Mouse (Mus musculus) stomach, embryonic 14.5 days (tissue): Measurements from ENCODE around the gene Gm11437. TPM values are rescaled to one million over a fixed set of nuclear protein-coding genes. Genes with fewer than 3 reads are reported as not detected.

ENCODE experiments used
- ATAC-seq: fragments of 200-750 bp; cut with Nextera tagmentation; 2 replicates; pipeline ENCODE4 v1.8.0; 2017; ENCODE audit warnings: low read depth, moderate TSS enrichment; ENCODE audit not compliant: insufficient number of reproducible peaks, insufficient read depth, low FRiP score
- H3K27ac ChIP-seq: fragments of 300-500 bp; sonication (generic); 2 replicates; pipeline ENCODE4 v1.5.1; 2014; ENCODE audit warnings: mild to moderate bottlenecking, low read length, moderate library complexity, mixed read lengths
- H3K27me3 ChIP-seq: fragments of 300-500 bp; sonication (generic); 2 replicates; pipeline ENCODE4 v1.6.1; 2014; ENCODE audit warnings: low read length, control low read depth, mixed read lengths; ENCODE audit not compliant: control insufficient read depth, insufficient read depth
- H3K36me3 ChIP-seq: fragments of 300-500 bp; sonication (generic); 2 replicates; pipeline ENCODE4 v1.6.1; 2014; ENCODE audit warnings: mild to moderate bottlenecking, control low read depth, low read length, moderate library complexity, mixed read lengths; ENCODE audit not compliant: control insufficient read depth, insufficient read depth
- H3K4me1 ChIP-seq: fragments of 300-500 bp; sonication (generic); 2 replicates; pipeline ENCODE4 v1.6.1; 2014; ENCODE audit warnings: low read length, control low read depth, mixed read lengths; ENCODE audit not compliant: control insufficient read depth, insufficient read depth
- H3K4me2 ChIP-seq: fragments of 300-500 bp; sonication (generic); replicated peaks from 2 replicates; pipeline ENCODE4 v1.6.1; 2014; ENCODE audit warnings: low read depth, low read length, control low read depth
- H3K4me3 ChIP-seq: fragments of 300-500 bp; sonication (generic); 2 replicates; pipeline ENCODE4 v1.5.1; 2014; ENCODE audit warnings: low read depth, low read length, control low read depth
- H3K9ac ChIP-seq: fragments of 300-500 bp; sonication (generic); replicated peaks from 2 replicates; pipeline ENCODE4 v1.6.1; 2014; ENCODE audit warnings: low read depth, mild to moderate bottlenecking, control low read depth, low read length, moderate library complexity, mixed read lengths
- H3K9me3 ChIP-seq: fragments of 300-500 bp; sonication (generic); 2 replicates; pipeline ENCODE4 v1.6.1; 2016; ENCODE audit warnings: low read depth, low read length, control low read depth; ENCODE audit not compliant: control insufficient read depth
- WGBS: fragments of 180-500 bp; shearing (Covaris S2); extraction: QIAGEN DNeasy Blood & Tissue Kit; methylation state at CpG from one replicate; pipeline ENCODE4 v1.1.7; 2014; 5-methylcytosine and 5-hydroxymethylcytosine counted together
- polyA plus RNA-seq: library from polyadenylated mRNA; unstranded; fragments of >200 nt; fragmentation: Nextera tagmentation; extraction: Ambion mirVana; gene quantifications from 2 replicates; pipeline ENCODE4 v1.2.1, GENCODE M21; 2014

The Gm11437 gene
- not detected in 2 replicates for polyA plus RNA-seq

- WGBS, result 82% methylated on average over 5 of the region's 5 CpGs
- no peak for ATAC-seq
- H3K4me2 ChIP-seq, result no peak within 1 kb of the TSS
- no peak within 1 kb of the TSS for H3K9ac ChIP-seq
- no peaks in the 10 kb centered on the region for H3K27me3 ChIP-seq
- H3K36me3 ChIP-seq, result no peaks in the 10 kb centered on the region
- H3K4me3 ChIP-seq, result no peak within 1 kb of the TSS
- H3K27ac ChIP-seq, result no peak within 1 kb of the TSS
- no peaks in the 10 kb centered on the region for H3K4me1 ChIP-seq
- H3K9me3 ChIP-seq, result no peaks in the 10 kb centered on the region
These were observed at the start of gene Gm11437 for GRCm38 (mm10) chr11:84167046-84167526. Gene Gm11437 (minus strand): TSS chr11:84167476.

GRCm38 (mm10) chr11:84210876-84211275, 43.6 kb upstream of the Gm11437 start:
- Histone ChIP-seq H3K27ac (no peak overlapping the region), H3K36me3 (no peaks in the 10 kb centered on the region; the same call in none of the 2 replicates), H3K9ac (no peak overlapping the region), H3K4me1 (no peaks in the 10 kb centered on the region), H3K9me3 (no peaks in the 10 kb centered on the region), H3K27me3 (no peaks in the 10 kb centered on the region), H3K4me2 (no peak overlapping the region), H3K4me3 (no peak overlapping the region)
- 98% methylated on average over 6 of the region's 6 CpGs for WGBS
- no peak for ATAC-seq

GRCm38 (mm10) chr11:84205776-84206175, 38.5 kb upstream of the Gm11437 start:
- WGBS, result 63% methylated on average over 4 of the region's 4 CpGs
- H3K36me3 ChIP-seq, result no peaks in the 10 kb centered on the region; the same call in none of the 2 replicates

GRCm38 (mm10) chr11:84197607-84198402, 30.5 kb upstream of the Gm11437 start:
- 91% methylated on average over 3 of the region's 3 CpGs for WGBS
- ATAC-seq, result no peak
- no peak overlapping the region for H3K9ac ChIP-seq

More at GRCm38 (mm10) chr11:84205776-84206175, 38.5 kb upstream of the Gm11437 start:
- Histone ChIP-seq H3K9me3 (no peaks in the 10 kb centered on the region), H3K4me1 (no peaks in the 10 kb centered on the region), H3K4me2 (no peak overlapping the region), H3K27ac (no peak overlapping the region), H3K4me3 (no peak overlapping the region), H3K9ac (no peak overlapping the region), H3K27me3 (no peaks in the 10 kb centered on the region)
- ATAC-seq, result no peak

GRCm38 (mm10) chr11:84194751-84195150, 27.5 kb upstream of the Gm11437 start:
- Histone ChIP-seq H3K4me2 (no peak overlapping the region), H3K27me3 (no peaks in the 10 kb centered on the region), H3K4me3 (no peak overlapping the region), H3K9ac (no peak overlapping the region), H3K9me3 (no peaks in the 10 kb centered on the region), H3K27ac (no peak overlapping the region), H3K4me1 (no peaks in the 10 kb centered on the region), H3K36me3 (no peaks in the 10 kb centered on the region)
- ATAC-seq, result no peak
- 91% methylated on average over 3 of the region's 3 CpGs for WGBS

More at GRCm38 (mm10) chr11:84197607-84198402, 30.5 kb upstream of the Gm11437 start:
- no peaks in the 10 kb centered on the region for H3K27me3 ChIP-seq
- H3K36me3 ChIP-seq, result no peaks in the 10 kb centered on the region
- H3K9me3 ChIP-seq, result no peaks in the 10 kb centered on the region
- H3K4me1 ChIP-seq, result no peaks in the 10 kb centered on the region
- H3K4me2 ChIP-seq, result no peak overlapping the region
- no peak overlapping the region for H3K27ac ChIP-seq
- H3K4me3 ChIP-seq, result no peak overlapping the region

- Histone ChIP-seq H3K27ac (no peak overlapping the region), H3K36me3 (no peaks in the 10 kb centered on the region), H3K9me3 (no peaks in the 10 kb centered on the region), H3K27me3 (no peaks in the 10 kb centered on the region), H3K4me2 (no peak overlapping the region), H3K4me1 (no peaks in the 10 kb centered on the region), H3K4me3 (no peak overlapping the region), H3K9ac (no peak overlapping the region)
- no peak for ATAC-seq
- WGBS, result 74% methylated on average over 10 of the region's 10 CpGs
These were observed 26.0 kb upstream of the Gm11437 start for GRCm38 (mm10) chr11:84193249-84193648.

GRCm38 (mm10) chr11:84190581-84191233, 23.4 kb upstream of the Gm11437 start:
- Histone ChIP-seq H3K4me3 (no peak overlapping the region), H3K27ac (no peak overlapping the region), H3K27me3 (no peaks in the 10 kb centered on the region), H3K36me3 (no peaks in the 10 kb centered on the region), H3K4me2 (no peak overlapping the region), H3K9ac (no peak overlapping the region), H3K9me3 (no peaks in the 10 kb centered on the region), H3K4me1 (no peaks in the 10 kb centered on the region)
- 90% methylated on average over 8 of the region's 8 CpGs for WGBS
- no peak for ATAC-seq

- Histone ChIP-seq H3K27me3 (no peaks in the 10 kb centered on the region), H3K36me3 (no peaks in the 10 kb centered on the region), H3K4me3 (no peak overlapping the region), H3K27ac (no peak overlapping the region), H3K4me2 (no peak overlapping the region), H3K4me1 (no peaks in the 10 kb centered on the region), H3K9me3 (no peaks in the 10 kb centered on the region), H3K9ac (no peak overlapping the region)
- 90% methylated on average over 3 of the region's 3 CpGs for WGBS
- no peak for ATAC-seq
These were observed 21.3 kb upstream of the Gm11437 start for GRCm38 (mm10) chr11:84188530-84188929.
